Mouse (Mus musculus): Measurements from ENCODE around the gene 1700025C18Rik.

The 1700025C18Rik gene

DNA sequence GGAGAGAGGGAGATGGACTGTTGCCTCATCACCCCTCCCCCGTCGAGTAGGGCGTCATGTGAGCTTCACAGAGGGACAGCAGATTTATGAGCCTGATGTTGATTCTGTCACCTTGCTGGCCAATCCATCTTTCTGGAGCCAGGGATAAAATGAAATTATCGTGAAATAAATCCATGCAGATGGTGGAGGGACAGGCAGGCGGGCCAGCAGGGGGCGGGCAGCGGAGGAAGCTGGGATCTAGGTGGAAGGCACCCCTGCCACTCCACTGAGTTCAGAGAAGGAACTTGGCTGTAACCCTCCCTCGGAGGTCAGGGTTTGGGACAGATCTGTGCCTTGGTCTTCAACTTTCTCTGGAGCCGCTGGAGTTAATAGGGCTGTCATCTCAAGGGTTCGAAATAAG is 11.9 kb downstream of the 1700025C18Rik start:
- intact Hi-C loops (cut with DNase I): loop anchor here (5.0 kb wide), 1 partner anchor 259 kb away; no protein-coding TSS in a partner anchor

DNA sequence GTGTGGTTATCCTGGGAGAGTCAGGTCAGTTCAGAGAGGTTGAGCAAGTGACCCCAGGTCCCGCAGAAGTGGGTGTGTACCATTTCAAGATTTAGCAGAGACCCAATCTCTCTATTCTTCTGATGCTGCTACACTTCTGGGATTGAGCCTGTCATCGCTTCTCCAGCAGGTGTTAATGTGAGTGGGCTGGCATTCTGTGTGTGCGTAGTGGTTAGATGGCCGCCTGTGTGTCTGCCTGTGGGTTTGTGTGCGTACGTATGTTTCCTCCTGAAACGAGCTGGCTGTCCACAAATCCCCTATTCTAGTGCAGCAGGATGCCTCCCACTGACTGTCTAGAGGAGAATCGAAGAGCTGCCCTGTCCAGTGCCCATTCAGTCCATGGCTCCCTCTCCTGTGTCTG is 12.5 kb downstream of the 1700025C18Rik start:
- intact Hi-C loops (cut with DNase I): loop anchor here (5.0 kb wide), 1 partner anchor 259 kb away; no protein-coding TSS in a partner anchor

DNA sequence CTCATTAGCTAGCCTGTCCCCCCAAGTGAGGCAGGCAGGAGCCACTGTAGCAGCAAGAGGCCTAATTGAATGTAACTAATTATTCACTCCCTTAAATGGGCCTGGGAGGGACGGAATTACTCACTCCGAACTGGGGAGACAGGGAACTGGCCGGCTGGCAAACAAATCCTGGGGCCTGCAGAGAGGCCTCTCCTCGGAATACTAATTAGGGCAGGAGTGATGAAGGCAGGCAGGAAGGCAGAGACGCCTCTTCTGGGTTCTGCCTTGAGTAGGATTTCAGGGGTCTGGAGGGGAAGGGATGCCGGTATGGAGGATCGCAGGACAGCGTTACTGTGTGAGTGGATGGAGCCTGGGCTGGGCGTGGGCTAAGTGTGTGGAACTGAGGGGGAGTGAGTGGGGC is 13.5 kb downstream of the 1700025C18Rik start:
- intact Hi-C loops (cut with DNase I): loop anchor here (2.0 to 5.0 kb wide), 2 partner anchors 36 to 260 kb away; no protein-coding TSS in a partner anchor

DNA sequence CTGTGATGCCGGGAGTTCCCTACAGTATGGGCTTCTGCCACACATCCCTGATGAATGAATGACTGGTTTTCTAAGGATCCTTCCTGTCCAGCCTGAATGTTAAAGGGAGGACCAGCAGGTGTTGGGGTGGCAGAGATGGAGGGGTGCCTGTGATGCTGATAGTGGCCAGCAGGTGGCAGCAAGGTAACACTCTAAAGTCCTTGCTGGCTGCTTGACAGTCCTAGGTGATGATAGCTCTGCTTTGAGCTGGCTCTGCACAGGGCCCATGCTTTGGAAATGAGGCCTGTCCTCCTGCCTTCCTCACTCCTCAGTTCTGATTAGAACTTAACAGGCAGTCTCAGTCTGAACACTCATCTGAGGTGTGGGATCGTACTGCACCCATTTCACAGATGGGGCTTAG is 15.6 kb downstream of the 1700025C18Rik start:
- intact Hi-C loops (cut with DNase I): loop anchor here (1.0 to 5.0 kb wide), 4 partner anchors 113 to 286 kb away; partner anchors contain the start of gene Slc12a5

DNA sequence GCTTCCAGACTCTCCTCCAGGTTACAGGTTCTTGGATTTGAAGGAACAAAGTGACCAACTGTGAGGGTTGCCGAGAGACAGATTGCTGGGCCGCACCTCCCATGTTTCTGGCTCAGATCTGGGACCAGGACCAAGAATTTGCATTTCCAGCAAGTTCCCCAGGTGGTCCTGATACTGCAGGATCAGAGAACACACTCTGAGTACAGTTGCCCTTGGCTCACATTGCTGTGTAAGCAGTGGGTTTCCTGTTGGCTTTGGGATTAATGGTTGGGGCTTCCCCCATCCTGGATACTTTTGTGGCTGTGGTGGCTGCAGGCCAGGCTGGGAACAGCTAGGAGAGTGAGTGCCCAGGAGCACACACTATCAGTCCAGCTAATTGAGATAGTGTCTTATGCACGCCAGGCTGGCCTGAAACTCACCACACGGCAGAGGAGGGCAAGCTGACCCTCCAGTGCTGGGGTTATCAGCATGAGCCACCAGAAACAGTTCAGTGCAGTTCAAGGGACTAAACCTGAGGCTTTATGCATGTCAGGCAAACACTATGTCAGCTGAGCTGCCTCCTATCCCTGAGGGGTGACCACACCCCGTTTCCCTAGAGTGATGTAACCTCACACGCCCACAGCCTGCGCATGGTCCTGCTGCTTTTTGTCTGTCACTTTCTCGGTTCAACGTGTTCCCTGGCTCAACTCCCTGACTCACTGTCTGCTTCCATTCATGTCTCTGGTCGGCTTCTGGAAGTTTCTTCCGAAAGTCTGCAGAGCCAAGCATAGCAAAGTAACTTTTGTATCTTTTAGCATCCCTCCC is 16.3 kb downstream of the 1700025C18Rik start:
- intact Hi-C loops (cut with DNase I): loop anchor here (2.0 to 5.0 kb wide), 2 partner anchors 112 to 203 kb away; partner anchors contain the start of gene Slc12a5

DNA sequence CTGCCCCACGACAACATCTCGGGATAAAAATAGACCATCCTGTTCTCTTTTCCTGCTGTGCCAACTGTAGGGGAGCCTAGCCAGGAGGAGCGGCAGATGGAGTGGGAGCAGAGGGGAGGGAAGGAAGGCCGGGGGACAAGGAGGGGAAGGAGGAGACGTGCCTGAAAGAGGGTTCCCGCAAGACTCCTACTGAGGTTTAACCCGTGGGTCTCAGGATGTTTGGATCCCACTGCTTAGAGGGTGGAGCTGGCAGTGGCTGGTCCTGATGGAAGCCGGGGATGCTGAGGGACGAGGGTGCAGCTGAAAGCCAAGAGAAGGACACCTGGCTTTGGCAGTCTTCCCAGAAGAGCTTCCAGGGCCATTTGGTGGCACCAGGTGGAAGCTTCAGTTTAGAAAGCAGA is 17.2 kb downstream of the 1700025C18Rik start:
- intact Hi-C loops (cut with DNase I): loop anchor here (5.0 kb wide), 1 partner anchor 111 kb away; the partner anchor contains the start of gene Slc12a5

DNA sequence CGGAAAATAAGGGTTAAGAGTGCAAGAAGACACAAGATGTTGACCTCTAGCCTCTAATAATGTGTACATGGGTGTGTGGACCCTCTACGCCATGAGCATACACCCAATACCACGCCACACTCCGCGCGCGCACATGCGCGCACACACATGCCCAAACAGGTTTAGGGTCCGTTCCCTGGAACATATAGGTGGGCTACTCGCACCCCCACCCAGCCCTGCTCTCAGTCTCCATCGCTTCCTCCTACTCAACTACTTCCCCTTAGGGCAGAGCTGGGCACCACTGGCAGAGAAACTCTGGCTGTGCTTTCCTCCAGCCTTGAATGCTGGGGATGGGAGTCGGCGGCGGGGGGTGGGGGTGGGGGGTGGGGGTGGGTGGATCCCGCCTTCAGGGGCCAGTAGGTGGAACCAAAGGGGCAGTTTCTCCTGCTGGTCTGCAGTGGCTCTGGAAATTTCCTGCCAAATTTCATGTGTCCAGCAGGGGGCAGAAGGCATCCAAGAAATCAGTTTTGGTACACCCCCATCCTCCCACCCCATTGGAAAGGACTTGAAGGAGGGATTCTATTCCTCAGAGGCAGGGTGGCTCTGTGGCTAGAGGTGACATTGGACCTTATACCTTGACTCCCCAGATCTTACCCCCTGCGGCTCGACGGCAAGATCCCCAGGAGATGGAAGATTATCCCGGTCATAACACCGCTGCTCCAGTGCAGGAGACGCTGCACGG is 20.3 kb downstream of the 1700025C18Rik start:
- intact Hi-C loops (cut with DNase I): loop anchor here (2.0 to 5.0 kb wide), 2 partner anchors 33 to 108 kb away; partner anchors contain the start of gene Slc12a5

DNA sequence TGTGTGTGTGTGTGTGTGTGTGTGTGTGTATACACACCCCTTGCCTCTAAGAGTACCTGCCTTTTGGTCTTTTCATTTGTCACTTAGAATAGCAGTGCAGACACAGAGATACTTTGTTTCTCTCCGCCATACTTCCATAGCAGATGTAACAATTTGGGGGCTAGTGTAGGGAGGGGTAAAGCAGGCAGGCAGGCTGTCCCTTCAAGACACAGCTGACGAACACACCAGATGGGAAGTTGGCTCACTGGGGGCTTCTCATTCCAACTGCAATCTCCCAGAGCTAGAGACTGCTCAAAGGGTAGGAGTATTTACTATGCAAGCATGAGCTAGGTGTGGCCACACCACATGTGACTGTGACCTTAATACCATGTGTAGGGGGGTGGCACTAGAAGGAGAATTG is 21.7 kb downstream of the 1700025C18Rik start:
- intact Hi-C loops (cut with DNase I): no loop called here

DNA sequence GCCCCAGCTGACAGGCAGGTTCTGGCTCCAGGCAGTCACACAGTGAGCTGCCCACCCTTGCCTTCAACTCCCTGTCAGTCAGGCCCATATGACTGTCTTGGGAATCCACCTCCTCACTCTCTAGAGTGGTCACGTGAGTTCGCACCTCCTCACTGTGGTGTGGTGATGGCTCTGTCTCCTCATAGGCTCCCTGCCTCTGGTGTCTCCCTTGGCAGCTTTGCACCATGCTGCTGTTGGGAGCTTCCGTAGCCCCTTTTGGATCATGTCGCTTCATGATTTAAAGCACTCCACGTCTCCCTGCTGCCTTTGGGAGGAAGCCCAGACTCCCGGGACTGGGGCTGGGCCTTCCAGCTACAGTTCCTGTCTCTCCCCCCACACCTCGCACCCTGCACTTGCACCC is 26.1 kb downstream of the 1700025C18Rik start:
- intact Hi-C loops (cut with DNase I): no loop called here

DNA sequence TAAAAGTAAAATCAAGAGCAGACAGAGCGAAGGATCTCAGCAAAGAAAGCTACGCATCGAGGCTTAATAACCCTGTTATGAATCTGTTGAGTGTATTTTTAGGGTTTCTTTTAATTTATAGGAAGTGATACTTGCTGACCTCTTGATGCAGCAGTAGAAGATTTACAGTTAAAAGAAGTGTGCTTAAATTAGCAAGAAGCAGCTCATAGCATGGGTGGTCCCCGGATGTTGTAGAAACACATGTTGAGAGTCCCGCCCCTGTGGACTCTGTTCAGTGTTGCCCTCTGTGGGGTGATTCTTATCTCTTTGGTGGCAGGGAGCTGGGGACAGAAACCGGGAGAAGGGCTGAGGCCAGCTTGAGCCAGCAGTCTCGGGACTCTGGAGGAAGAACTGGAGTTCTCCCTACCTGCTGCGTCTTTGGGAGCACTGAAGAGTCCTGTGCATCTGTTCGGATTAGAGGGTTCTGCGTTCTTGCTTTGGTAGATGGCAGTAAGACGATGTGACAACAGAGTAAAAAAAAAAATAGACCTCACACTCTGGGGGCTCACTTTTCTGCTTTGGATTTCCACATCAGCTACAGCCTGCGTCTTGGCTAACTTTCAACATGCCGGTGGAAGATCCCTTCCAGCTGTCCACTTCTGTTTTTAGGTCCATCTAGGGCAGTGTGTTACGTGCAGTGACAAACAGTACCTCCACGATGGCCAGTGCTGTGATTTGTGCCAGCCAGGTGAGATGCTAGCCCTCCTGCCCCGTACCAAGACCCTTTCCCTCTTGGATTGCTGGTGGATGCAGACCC is 28.7 kb downstream of the 1700025C18Rik start:
- intact Hi-C loops (cut with DNase I): no loop called here

DNA sequence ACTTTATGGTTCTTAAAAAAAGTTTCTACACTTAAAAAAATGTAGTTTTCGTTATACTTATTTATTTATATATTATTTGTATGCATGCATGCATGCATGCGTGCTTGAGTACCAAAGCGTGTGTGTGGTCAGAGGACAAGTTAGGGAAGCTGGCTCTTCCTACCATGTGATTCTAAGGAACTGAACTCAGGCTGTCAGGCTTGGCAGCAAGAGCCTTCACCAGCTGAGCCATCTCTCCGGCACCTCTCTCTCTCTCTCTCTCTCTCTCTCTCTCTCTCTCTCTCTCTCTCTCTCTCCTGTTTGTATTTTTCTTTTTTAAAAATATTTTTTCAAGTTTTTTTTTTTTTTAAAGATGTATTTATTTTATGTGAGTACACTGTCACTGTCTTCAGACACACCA is 30.6 kb downstream of the 1700025C18Rik start:
- intact Hi-C loops (cut with DNase I): no loop called here

DNA sequence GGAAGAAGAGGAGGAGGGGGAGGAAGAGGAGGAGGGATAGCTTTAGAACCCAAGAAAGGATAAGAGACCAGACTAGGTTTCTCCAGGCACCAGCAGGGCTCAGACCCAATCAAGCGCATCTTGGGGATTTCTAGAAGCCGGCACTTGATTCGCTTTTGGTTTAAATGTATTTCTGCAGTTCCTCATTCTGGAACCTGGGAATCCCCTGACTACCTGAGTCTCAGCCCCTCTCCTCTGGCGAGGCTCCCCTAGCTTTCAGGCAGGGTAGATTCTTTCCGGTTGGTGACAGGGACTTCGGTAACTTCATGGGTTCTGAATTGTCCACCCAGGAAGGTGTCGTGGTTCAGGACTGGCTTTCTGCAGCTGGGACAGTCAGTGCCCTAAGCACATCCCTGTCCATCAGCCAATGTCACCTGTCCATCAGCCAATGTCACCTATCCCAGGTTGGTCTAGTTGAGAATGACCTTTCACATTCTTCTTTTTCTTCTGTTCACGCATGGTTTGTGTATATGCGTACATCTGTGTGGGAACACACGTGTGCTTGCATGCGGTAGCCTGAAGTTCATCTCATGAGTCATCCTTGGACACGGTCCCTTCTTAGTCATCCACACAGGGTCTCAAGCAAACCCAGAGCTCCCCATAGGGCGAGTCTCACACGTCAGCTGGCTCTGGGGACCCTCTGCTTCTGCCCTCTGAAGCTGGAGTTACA is 34.0 kb downstream of the 1700025C18Rik start:
- intact Hi-C loops (cut with DNase I): no loop called here

DNA sequence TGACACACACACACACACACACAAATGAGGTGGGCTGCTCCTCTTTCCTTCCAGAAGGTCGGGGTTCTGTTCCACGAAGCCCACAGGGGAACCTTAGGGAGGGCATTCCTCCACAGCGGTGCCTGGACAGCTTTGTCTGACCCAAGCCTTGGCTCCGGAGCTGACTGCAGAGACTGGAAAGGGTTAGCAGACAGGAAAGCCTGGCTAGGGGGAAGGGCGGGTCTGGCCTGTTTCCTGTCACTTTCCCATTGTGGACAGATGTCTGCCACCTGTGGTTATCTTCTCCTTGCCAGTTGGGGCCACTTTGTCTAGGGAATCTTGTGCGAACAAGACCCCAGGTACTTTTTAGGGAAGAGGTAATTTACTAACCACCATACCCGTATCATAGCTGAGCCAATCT is 34.6 kb downstream of the 1700025C18Rik start:
- intact Hi-C loops (cut with DNase I): no loop called here

DNA sequence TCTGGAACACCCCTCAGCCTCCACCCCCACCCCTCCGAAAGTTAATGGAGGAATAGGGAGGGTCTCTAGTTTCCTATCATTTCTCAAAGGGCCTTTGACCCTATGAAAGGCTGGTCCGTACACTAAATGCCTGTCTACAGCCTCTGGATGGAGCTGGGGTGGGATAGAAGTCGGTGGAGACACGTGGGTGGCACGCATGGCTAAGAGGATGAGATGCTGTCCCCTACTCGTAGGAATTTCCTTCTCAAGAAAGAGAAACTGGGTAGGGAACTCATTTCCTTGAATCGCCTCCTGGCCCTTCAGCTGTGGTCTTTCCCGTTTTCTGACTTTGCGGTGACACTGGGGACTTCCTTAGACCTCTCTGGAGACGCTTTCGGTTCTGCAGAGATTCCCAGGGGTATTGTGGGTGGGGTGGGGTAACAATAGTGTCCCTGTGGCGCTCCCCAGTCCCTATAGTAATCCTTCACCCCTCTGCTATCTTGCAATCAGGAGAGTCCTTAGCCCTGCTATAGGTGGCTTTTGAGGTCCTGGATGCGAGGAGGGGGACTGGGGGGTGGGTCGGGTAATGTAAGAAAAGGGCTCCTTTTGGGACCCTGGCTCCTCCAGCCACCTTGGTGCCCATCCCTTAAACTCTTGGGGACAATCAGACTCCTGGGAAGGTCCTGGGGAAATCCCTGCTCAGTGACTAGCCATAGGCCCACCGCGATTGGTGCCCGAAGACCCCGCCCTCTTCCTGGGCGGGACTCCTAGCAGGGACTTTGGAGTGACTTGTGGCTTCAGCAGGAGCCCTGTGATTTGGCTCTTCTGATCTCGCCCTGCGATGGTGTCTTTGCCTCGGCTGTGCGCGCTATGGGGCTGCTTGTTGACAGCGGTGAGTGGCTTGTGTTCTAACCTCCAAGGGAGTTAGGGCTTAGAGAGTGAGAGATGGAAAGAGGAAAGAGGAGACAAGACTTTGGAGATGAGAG is 35.4 kb downstream of the 1700025C18Rik start, which contains the start of gene Cd40:
Gene Cd40, plus strand, starts transcription at position 740 of the 965 bp plus-strand sequence.
- intact Hi-C loops (cut with DNase I): no loop called here

DNA sequence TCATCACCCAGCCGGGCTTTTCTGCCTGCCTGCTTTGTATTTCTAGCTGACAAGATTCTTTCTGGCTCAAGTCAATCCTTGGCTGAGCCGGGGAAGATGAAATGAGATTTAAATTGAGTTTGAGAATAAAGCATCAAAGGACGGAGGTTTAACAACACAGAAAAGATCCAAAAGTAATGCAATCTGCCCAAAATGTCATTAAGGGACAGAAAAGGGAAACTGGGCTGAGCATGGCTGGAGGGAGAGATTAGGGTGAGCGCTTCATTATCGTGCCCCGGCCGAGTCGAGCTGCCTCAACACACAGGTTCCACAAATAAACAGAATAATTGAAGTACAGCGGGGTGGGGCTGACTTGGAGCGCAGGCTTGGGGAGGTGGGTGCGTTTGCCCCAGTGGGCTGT is 39.0 kb downstream of the 1700025C18Rik start:
- intact Hi-C loops (cut with DNase I): no loop called here

DNA sequence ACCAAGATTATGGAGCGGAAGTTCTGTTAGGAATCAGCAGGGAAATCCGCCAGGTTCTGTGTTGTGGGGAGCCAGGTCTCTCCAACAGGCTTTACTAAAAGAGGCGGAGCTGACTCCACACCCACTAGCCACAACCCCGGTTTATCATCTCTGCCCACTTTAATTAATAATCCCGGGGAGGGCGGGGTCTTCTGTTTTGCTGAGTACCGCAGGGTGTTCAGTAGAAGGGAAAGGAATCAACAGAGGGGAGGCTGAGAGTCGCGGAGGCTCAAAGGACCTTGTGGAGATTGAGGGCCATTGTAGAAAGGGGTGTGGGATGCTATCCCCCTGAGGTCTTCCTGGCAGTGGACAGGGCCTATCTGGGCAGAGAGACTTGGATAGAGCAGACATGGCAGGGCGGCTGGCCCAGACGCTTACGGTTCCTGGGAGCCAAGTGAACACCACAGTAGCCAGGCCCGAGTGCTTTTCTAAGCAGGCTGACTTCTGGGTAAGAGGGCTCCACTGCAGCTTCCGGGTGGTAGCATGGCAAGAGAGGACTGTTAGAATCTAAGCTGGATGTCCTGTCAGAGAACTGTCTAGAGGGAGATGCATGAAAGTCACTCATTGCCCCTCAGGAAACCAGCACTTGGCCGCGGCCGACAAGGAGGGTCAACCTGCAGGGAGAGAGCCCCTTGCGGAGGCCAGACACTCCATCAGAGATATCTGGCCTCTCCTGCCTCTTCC is 39.6 kb downstream of the 1700025C18Rik start:
- intact Hi-C loops (cut with DNase I): no loop called here

DNA sequence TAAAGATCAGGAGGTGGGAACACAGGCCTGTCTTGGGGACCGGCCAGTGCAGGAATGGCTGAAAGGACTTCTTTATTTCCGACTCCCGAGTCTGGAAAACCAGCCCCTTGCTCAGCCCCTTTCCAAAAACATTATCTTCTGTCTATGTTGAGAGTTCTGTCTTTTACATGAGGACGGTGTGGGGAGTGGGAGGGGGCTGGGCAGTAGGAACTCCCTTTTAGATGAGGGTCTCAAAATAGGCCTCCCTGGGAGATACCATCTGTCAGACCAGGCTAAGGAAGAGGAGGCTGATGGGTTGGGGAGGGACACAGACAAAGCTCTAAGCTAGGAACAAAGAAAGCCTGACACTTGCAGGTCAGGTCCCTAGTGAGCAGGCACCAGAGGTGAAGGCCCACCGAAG is 41.5 kb downstream of the 1700025C18Rik start:
- intact Hi-C loops (cut with DNase I): no loop called here

DNA sequence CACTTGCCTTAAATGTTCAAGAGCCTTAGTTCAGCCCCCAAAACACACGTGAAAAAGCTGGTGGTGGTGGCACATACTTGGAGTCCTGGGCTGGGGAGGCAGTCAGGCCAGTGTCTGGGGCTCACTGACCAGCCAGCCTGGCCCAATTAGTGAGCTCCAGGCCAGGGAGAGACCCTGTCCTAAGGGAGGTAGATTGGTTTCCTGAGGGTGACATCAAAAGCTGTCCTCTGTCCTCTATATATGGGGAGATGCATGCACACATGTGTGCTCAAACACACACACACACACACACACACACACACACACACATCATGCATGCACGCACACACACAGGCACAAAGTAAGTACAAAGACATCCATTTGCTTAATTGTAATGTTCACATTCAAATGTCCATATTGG is 46.8 kb downstream of the 1700025C18Rik start:
- intact Hi-C loops (cut with DNase I): loop anchor here (5.0 kb wide), 1 partner anchor 61 kb away; no protein-coding TSS in a partner anchor
